Mouse (Mus musculus): ENCODE data around the gene Hoxd12.

DNA sequence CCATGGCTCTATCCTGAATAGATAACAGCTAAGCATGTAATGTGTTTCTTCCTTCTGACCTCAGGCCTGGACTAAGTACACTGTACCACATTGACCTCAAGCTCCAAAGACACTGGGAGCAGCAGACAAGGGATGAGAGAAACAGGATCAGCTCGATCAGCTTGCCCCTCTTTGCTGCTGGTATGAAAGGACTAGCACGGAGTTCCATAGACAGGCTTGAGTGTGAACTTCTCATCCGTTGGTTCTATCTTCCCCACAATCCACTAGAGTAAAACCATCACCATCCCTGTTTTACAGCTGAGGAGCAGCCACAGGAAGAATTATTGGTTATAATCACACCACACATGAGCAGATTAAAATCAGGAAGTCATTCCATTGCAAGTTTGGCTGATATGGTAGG lies 29.2 kb upstream of the Hoxd12 start:
- no peak for TF ChIP-seq TAL1 (IDR thresholded peaks at IDR 0.05; ENCODE audit: low read length)
- TF ChIP-seq GATA1 (IDR thresholded peaks at IDR 0.05; ENCODE audit: low read length) = no peak

All from erythroblast, embryonic 14.5 days (primary cell).